Mouse (Mus musculus) gastrocnemius, postnatal 10 days (tissue): ENCODE data around the gene Havcr2. TPM values are rescaled to one million over a fixed set of nuclear protein-coding genes. Genes with fewer than 3 reads are reported as not detected.
"Not testable (repeated sequence)": the region's sequence is repeated elsewhere in the genome, so short reads cannot be mapped to it uniquely, and the experiment has no call there.

ENCODE experiments used
- DNase-seq: peaks from one replicate; pipeline ENCODE4 v3.0.0; 2021; ENCODE audit warnings: mixed read lengths
- total RNA-seq, 2 experiments: library from RNA; stranded (reverse); gene quantifications; 2 replicates each; pipeline ENCODE4 v1.2.3; 2021

The Havcr2 gene
- total RNA-seq, 2 experiments from 2014 or later: 0.12 to 0.23 TPM

DNA sequence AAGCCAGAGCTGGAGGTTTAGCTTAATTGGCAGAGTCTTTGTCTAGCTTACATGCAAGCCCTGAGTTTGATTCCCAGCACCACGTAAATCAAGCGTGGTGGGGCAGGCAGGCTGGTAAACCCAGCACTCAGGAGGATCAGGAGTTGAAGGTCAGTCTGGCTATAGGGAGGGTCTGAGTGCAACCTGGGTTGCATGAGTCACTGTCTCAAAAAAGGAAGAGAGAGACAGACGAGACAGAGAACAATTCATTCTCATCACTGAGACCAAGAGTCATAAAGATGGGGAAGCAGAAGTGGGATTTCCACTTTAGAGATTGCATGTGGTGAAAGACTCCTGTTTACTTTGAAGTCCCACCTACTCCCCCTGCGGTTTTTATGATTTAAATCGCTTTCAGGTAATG, 6.6 kb downstream of the Havcr2 start:
- DNase-seq: no peak

DNA sequence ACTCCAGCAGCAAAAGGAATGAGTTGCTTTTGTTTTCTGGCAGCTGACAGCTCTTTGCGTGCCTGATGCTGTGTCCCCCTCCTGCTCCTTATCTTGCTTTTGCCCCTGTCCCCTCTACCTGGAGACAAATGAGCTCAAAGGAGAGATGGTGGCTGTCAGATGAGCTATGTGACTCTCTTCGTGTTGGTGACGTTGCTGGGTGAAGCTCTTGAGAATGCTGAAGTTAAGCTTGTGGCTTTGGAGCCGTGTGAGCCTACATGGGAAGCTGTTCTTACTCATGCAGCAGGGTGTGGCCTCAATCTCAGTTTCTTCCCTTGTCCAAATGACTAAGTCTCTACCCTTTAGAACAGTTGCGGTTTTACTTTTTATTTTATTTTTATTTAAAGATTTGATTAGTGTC, 7.2 kb downstream of the Havcr2 start:
- DNase-seq: no peak

DNA sequence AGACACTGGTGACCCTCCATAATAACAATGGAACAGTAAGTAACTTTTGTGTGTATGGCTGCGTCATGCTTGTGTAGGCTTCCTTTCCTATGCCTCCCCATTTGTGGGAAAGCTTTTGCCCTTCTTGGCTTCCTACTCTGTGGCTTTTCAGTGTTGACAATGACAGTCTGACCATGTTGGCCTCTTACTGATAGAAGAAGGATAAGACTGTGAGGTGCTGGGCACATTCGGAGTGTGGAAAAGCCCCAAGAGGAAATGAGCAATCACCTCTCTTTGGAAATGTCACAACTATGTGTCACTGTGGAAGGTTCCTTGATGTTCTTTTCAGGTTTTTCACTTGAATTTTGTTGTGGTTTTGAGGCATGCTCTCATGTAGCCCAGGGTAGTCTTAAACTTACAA, 12.1 kb downstream of the Havcr2 start:
- DNase-seq: no peak

DNA sequence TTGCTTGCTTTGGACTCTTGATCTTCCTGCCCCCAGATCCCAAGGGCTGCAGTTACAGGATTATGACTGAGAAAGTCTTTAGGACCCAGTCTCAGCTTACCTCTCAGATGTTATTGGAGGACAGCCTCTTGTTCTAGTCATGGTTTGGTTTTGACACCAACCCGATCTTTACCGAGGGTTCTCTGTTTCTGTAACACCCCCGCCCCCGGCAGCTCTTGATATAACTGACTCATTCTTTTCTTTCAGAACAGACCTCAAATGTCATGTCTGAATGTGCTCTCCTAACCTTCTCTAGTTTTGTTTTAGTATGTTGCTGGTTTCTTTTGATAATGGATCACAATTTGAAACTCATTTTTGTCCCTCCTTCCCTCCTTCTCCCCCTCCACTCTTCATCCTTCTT, 19.5 kb downstream of the Havcr2 start:
- DNase-seq: no peak

DNA sequence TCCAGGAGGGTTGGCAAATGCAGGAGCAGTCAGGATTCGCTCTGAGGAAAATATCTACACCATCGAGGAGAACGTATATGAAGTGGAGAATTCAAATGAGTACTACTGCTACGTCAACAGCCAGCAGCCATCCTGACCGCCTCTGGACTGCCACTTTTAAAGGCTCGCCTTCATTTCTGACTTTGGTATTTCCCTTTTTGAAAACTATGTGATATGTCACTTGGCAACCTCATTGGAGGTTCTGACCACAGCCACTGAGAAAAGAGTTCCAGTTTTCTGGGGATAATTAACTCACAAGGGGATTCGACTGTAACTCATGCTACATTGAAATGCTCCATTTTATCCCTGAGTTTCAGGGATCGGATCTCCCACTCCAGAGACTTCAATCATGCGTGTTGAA, 24.6 kb downstream of the Havcr2 start:
- DNase-seq: no peak

DNA sequence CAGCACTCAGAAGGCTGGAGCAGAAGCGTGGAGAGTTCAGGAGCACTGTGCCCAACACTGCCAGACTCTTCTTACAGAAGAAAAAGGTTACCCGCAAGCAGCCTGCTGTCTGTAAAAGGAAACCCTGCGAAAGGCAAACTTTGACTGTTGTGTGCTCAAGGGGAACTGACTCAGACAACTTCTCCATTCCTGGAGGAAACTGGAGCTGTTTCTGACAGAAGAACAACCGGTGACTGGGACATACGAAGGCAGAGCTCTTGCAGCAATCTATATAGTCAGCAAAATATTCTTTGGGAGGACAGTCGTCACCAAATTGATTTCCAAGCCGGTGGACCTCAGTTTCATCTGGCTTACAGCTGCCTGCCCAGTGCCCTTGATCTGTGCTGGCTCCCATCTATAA, 25.8 kb downstream of the Havcr2 start:
- no peak for DNase-seq

DNA sequence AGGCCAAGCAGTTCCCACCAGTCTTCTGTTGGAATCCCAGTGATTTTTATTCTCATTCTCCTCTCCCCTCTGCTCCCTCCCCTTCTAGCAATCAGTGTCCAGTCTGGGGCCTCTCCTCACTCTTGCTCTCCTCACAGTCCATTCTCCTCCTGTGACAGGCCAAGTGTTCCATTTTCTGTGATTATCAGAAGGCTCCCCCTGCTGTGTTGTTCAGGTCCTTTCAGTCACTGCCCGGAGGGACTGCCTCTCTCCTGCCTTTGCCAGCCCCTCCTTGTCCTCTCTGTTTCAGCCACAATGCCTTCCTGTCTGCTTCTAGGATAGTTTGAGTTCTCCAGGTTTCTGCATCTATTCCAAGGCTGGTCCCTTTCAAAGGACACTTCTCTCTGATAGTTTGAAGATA, 33.5 kb downstream of the Havcr2 start:
- DNase-seq: no peak

DNA sequence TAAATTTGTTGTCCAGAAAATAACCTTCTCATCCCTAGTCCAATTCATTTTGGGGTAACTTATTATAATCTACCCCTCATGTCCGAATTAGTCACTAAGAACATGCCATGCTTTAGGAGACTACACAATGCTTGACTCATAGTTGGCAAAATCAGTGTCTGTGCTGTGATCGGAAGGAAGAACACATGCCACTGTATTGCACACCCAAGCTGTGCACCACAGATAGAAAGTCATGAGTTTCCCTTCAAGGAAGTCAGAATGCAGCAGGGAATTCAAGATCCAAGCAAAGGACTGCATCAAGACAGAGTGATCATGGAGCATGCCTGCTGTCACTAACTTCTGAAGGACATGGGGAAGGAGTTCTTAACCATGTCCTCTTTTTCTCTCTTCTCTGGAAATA, 33.9 kb downstream of the Havcr2 start:
- DNase-seq: no peak

DNA sequence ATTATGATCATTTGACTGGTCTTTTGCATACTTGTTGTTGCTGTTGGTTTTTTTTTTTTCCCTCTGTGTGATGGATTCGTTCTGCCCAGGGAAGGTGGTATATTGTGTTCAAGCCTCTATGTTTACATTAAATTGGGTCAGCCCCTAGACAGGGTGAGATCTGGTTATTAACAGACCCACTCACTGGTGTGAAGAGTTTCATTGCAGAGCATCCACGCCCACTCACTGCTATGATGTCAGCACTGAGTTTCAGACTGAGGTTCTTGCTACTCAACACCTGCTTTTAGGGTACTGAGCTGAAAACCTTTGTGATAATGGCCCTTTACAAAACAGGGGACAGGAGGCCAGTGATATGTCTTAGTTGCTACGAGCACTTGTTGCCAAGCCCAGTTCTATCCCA, 52.4 kb downstream of the Havcr2 start:
- DNase-seq: no peak

DNA sequence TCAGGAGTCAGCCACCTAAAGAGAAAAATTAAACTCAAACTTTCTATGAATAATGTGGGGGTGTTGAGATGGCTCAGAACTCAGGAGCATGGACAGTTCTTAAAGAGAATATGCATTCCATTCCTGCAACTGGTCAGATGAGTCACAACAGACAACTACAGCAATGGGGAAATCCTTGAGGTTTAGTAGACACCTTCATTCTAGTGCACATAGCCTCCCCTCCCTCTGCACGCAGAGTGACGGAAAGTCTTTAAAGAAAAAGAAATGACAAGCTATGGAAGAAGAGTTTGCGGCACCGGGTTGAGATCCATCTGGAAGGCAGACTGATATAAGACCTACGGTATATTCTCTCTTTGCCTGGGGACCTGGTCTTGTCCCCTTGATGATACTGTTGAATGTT, 55.2 kb downstream of the Havcr2 start:
- DNase-seq: no peak

DNA sequence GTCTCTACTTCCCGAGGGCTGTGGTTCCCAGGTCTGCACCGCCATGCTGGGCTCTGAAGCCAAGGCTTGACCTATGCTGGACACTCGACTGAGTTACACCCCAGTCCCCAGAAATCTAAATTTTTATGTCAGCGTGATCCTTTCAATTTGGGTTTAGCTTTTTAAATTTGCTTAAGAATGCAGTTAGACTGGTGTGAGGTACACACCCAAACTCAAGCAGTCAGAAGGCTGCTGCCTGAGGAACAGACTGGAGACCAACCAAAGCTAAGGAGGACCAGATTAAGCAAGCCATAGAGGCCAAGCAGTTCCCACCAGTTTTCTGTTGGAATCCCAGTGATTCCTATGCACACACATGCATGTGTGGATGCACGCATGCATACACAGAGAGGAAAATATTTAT, 66.6 kb downstream of the Havcr2 start:
- not testable (repeated sequence) for DNase-seq

DNA sequence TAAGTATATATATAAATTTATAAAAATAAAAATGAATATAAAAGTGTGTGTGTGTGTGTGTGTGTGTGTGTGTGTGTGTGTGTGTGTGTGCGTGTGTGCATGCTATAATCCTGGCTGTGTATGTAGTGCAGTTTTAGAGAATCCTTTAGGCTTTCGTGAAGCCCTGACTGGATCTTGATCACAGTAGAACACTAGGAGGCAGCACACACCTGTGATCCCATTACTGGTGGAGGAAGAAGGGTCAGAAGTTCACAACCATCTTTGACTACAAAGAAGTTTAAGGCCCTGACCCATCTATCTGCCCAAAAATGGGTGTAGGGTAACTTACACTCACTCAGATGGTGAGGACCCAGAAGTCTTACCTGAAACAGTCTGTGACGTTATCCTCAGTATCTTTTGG, 68.0 kb downstream of the Havcr2 start:
- DNase-seq: no peak

DNA sequence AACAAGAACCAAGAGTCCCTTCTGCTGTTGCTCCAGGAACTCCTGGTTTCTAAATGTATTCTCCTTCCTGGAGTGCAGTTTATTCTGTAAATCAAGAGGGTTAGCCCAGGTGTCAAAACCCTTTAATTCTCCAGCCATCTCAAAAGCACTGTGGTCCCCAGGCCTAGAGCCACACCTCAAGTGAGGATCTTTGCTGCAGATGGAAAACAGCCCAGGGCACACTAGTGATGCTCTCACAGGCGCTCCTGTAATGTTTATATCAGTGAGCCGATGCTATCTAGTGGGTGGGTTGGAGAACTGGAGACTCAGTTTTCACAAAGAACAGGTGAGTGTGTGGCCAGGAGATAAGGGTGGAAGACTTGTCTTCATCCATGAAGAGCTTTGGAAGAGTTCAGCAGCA, 69.2 kb downstream of the Havcr2 start, which contains the start of gene Gm12169:
Gene Gm12169 (plus strand): TSS at position 301 of the 400 bp plus-strand sequence.
- DNase-seq: no peak

DNA sequence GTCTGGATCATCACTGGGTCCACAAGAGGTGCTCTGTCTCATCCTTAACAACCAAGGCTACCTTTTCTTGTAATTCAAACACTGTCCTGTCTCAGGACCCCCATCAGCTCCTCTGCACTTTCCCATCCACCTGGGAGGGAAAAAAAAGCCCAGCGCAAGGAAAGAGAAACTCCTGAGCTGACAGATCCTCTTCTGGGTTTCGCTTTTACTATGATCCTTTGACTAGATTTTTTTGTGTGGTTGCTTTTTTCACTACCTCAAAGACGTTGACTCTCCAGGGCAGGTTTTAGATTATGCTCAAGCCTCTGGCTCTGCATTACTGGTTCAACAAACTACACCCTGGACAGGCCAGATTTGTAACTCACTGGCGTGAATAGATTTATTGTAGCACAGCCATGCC, 75.4 kb downstream of the Havcr2 start:
- DNase-seq: no peak

Other genes starting within 250 kb of the Havcr2 start
- not detected for gene Fndc9, start 219.4 kb upstream of the Havcr2 start, total RNA-seq
- 1 to 10 TPM in 1 of 2 experiments, under 1 TPM in 1; 0.87 to 4.3 TPM for gene Cyfip2, start 142.1 kb upstream of the Havcr2 start, total RNA-seq
- under 1 TPM; 0.14 to 0.18 TPM for gene Itk, start 65.4 kb upstream of the Havcr2 start, total RNA-seq
- gene Fam71b, start 58.4 kb upstream of the Havcr2 start, total RNA-seq: not detected
- 10 to 100 TPM; 17.4 to 18.4 TPM for gene Med7, start 18.0 kb upstream of the Havcr2 start, total RNA-seq
- gene Gm12169, start 69.3 kb downstream of the Havcr2 start, total RNA-seq: not detected
- gene BC053393, start 116.6 kb downstream of the Havcr2 start, total RNA-seq: not detected
- gene Dppa1, start 174.3 kb downstream of the Havcr2 start, total RNA-seq: not detected